Mouse (Mus musculus) skeletal muscle tissue, postnatal 0 days (tissue): Measurements from ENCODE around the gene Pom121l12. TPM values are rescaled to one million over a fixed set of nuclear protein-coding genes. Genes with fewer than 3 reads are reported as not detected.

Experiments
- polyA plus RNA-seq: library from polyadenylated mRNA; unstranded; fragments of >200 nt; fragmentation: Nextera tagmentation; extraction: Ambion mirVana; gene quantifications from 2 replicates; pipeline ENCODE4 v1.2.1, GENCODE M21; 2015

Pom121l12 gene
- not detected in 2 replicates for polyA plus RNA-seq

DNA sequence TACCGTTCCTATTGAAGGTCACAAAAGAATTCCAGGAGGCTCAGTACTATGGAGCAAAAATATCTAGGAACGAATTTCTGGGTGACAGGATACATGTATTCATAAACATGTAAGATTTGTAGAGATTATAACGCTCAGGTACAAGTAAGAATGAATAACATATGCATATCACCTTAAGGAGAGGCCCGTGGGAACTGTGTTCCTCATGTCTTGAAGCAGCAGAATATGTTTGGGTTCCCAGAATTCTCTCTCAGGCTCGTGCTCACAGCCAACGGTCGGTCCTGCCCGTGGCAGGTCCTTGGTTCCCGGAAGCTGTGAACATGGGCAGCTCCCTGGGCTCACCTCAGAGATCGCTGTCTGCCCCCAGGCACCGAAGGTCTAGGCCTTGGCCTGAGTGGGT is at the start of gene Pom121l12:
Pom121l12 (plus strand) TSS at position 301 of the 400 bp plus-strand sequence.

